Mouse (Mus musculus) cerebellum, postnatal 14 days (tissue): ENCODE results near the gene Ifi44.

Source experiments
- DNase-seq, 2 experiments: peaks; one replicate each; pipeline ENCODE4 v3.0.0; 2021; ENCODE audit warnings: mixed read lengths in 2 of 2

Gene Ifi44

DNA sequence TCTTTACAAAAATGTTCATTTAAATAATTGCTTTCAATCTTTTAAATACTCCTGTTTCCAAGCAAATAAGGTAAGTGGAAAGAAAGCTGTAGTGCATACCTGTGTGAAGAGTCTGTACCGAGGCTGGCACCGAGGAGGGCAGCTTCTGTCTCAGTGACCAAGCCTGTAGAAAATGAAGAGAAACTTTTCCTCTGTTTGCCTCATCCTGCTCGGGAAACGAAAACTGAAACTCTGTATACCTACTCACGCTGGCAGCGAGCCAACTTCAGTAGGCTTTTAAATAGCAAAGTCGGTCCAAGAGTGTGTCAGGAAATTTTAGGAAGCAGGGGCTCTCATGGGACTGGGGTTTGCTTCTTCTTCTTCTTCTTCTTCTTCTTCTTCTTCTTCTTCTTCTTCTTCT lies at the start of gene Ifi44:
Gene Ifi44, minus strand, starts transcription at position 224 of the 400 bp plus-strand sequence.
- DNase-seq: no peak

GRCm38 (mm10) chr3:151788622-151789021 lies 38.9 kb upstream of the Ifi44 start:
- no peak for DNase-seq

- DNase-seq: peak; percentile 16 to 26
These were observed 25.3 kb upstream of the Ifi44 start for GRCm38 (mm10) chr3:151775089-151775488.

- DNase-seq: peak; percentile 57 to 62
These were observed 21.3 kb upstream of the Ifi44 start for GRCm38 (mm10) chr3:151771074-151771473.

- no peak for DNase-seq
These were observed 1.2 kb downstream of the Ifi44 start for GRCm38 (mm10) chr3:151748514-151748913.

DNA sequence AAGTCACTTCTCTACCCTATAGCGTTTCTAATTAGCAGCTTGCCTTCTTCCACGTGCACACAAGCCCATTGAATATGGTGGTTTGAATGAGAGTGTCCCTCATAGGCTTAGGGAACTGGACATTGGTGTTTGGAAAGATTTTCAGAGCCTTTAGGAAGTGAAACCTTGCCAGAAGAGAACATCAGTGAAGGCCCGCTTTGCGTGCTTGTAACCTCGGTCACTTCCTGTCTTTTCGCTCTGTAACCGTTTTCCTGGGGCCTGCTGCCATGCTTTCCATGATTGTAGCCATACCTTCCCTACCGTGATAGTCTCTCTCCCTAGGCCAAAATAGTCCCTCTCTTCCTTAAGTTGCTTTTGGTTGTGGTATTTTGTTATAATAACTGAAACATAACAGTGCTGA lies 3.7 kb downstream of the Ifi44 start:
- no peak for DNase-seq

DNA sequence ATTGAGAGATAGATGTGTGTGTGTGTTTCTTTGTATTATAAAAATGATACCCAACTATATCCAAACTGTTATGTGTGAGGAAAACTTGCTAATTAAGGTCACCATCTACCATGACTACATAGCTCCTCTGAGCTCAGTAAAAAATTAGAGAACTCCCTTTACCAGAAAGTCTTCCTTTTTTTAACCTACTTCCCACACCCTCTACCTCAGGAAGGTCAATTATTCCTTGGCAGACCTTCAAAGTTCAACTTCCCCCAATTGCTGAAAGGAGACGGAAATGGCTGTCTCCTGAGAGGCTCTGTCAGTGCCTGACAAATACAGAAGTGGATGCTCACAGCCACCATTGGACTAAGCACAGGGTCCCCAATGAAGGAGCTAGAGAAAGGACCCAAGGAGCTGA lies 7.5 kb downstream of the Ifi44 start:
- DNase-seq: no peak

DNA sequence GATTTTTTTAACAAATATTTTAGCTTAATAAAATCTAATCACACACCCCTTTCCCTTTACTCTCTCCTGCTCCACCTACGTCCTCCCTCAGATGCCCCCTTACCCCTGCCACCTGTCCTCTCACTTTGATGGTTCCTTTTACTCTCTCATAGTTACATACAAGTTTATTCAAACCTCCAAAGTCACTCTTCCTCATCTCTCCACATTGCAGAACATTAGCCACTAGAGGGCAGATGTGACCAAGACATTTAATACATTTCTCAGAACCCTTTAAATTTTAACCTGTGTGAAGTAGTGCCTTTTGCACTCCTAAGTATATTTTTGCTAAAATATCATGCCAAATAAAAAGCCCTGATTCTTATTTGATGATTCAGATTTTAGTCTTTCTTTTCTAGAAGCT lies 33.5 kb downstream of the Ifi44 start:
- DNase-seq: peak; percentile 42 to 52

DNA sequence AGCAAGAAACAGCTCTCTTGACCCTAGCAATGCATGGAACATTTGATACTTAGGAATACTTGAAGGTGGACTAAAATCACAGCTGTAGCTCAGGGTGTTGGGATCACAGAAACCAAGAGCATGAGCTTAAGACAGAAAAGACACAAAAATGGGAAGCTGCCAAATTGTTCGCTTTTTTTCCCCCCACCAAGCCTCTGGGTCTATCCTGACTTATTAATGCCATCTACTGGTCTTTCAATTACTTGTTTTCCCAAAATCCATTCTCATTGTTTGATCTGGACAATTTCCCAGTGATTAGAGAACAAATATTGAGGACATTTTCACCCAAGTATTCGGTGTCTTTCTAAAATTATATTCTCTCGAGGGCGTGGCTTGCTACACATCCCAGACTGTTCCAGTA lies 42.4 kb downstream of the Ifi44 start:
- no peak for DNase-seq
